Mouse (Mus musculus): ENCODE measurements around the gene 1810062G17Rik. TPM values are rescaled to one million over a fixed set of nuclear protein-coding genes. Genes with fewer than 3 reads are reported as not detected.

Gene 1810062G17Rik
- polyA plus RNA-seq, 2 experiments = 2.0 TPM

DNA sequence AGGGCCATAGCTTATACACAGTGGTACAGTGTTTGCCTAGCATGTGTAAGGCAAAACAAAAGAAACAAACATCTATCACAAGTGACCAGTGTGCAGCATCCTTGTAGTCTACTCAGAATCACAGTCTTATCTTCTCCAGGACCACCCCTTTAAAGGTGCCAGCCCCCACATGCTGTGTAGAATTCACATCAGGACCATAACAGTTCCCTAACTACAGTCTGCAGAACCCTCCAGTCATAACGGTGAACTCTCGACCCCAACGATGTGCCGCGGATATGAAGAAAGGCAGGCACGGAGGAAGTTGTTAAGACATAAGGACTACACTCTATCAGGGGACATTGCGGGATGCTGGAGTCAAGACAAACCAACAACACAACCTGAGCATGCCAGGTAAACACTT lies 23.7 kb downstream of the 1810062G17Rik start:
- H3K4me3 ChIP-seq (replicated peaks; ENCODE audit: low read length) = no peak overlapping the region
- DNase-seq (ENCODE audit: low spot score) (no peak), ATAC-seq (ENCODE audit: low FRiP score, low read depth) (no peak)
- no peak overlapping the region for H3K9ac ChIP-seq (ENCODE audit: low read depth, low read length, severe bottlenecking)
- no peaks in the 10 kb centered on the region for H3K27me3 ChIP-seq (ENCODE audit: control insufficient read depth, insufficient read depth, low read length)
- no peak overlapping the region for H3K27ac ChIP-seq (replicated peaks; ENCODE audit: low read depth, low read length)
- no peaks in the 10 kb centered on the region for H3K36me3 ChIP-seq (ENCODE audit: control insufficient read depth, insufficient read depth, low read length)
- H3K9me3 ChIP-seq (ENCODE audit: control insufficient read depth, low read length) = no peaks in the 10 kb centered on the region
- no peak for TF ChIP-seq POLR2A (IDR thresholded peaks at IDR 0.05; ENCODE audit: borderline replicate concordance, extremely low read depth, insufficient read depth, insufficient read length)
- H3K4me2 ChIP-seq (replicated peaks; ENCODE audit: low read depth, low read length, severe bottlenecking) = no peak overlapping the region
- WGBS = 89% methylated on average over 7 of the region's 7 CpGs
- peaks cover 6% of the 10 kb centered on the region; the same call in 1 of the 2 replicates for H3K4me1 ChIP-seq (ENCODE audit: control insufficient read depth, insufficient read depth, low read length)

DNA sequence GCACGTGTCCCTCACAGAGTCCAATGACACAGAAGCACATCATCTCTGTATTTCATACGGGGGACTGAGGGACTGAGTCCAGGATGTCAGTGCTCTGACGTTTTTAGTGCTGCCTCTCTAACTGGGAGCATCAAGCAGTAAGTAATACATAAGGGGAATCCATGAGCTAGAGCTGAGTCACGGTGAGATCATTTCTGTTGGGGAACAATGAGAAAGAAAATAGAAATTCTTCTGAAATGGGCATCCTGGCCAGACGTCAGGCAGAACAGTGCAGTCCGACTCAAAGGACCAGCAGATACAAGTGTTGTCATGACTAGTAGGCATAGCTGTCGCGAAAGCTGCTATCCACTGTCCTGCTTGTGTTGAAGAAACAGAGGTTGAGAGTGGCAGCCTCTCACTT lies 25.2 kb downstream of the 1810062G17Rik start:
- TF ChIP-seq POLR2A (IDR thresholded peaks at IDR 0.05; ENCODE audit: borderline replicate concordance, extremely low read depth, insufficient read depth, insufficient read length) = no peak
- Histone ChIP-seq H3K9me3 (ENCODE audit: control insufficient read depth, low read length) (no peaks in the 10 kb centered on the region), H3K4me1 (ENCODE audit: control insufficient read depth, insufficient read depth, low read length) (peaks cover 4% of the 10 kb centered on the region; the same call in 1 of the 2 replicates), H3K27ac (replicated peaks; ENCODE audit: low read depth, low read length) (no peak overlapping the region), H3K9ac (ENCODE audit: low read depth, low read length, severe bottlenecking) (no peak overlapping the region), H3K27me3 (ENCODE audit: control insufficient read depth, insufficient read depth, low read length) (no peaks in the 10 kb centered on the region), H3K4me3 (replicated peaks; ENCODE audit: low read length) (no peak overlapping the region), H3K36me3 (ENCODE audit: control insufficient read depth, insufficient read depth, low read length) (no peaks in the 10 kb centered on the region), H3K4me2 (replicated peaks; ENCODE audit: low read depth, low read length, severe bottlenecking) (no peak overlapping the region)
- DNase-seq (ENCODE audit: low spot score) (no peak), ATAC-seq (ENCODE audit: low FRiP score, low read depth) (no peak)
- 83% methylated on average over 8 of the region's 8 CpGs for WGBS

GRCm38 (mm10) chr3:36501546-36501945 lies 25.8 kb downstream of the 1810062G17Rik start:
- Histone ChIP-seq H3K4me1 (ENCODE audit: control insufficient read depth, insufficient read depth, low read length) (peaks cover 2% of the 10 kb centered on the region; the same call in 1 of the 2 replicates), H3K9me3 (ENCODE audit: control insufficient read depth, low read length) (no peaks in the 10 kb centered on the region), H3K36me3 (ENCODE audit: control insufficient read depth, insufficient read depth, low read length) (no peaks in the 10 kb centered on the region), H3K27ac (replicated peaks; ENCODE audit: low read depth, low read length) (no peak overlapping the region), H3K9ac (ENCODE audit: low read depth, low read length, severe bottlenecking) (no peak overlapping the region), H3K4me2 (replicated peaks; ENCODE audit: low read depth, low read length, severe bottlenecking) (no peak overlapping the region), H3K27me3 (ENCODE audit: control insufficient read depth, insufficient read depth, low read length) (no peaks in the 10 kb centered on the region), H3K4me3 (replicated peaks; ENCODE audit: low read length) (no peak overlapping the region)
- WGBS = 82% methylated on average over 7 of the region's 7 CpGs
- TF ChIP-seq POLR2A (IDR thresholded peaks at IDR 0.05; ENCODE audit: borderline replicate concordance, extremely low read depth, insufficient read depth, insufficient read length) = no peak
- no peak for ATAC-seq (ENCODE audit: low FRiP score, low read depth)
- no peak for DNase-seq (ENCODE audit: low spot score)

DNA sequence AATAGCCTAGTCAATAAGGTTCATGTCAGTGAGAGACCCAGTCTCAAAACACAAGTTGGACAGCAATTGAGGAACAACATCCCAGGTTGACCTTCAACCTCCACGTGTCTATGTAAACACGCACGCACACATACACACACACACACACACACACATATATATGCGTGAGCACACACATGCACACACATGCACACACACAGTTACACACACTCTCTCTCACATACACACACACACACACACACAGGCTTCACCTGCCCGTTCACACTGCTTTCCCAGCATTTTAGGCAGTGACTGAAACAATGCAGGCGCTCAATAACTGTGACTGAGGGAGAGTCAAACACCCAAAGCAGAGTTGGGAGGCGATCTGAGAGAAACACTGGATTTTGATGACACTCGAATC lies 29.6 kb downstream of the 1810062G17Rik start:
- no peaks in the 10 kb centered on the region for H3K4me1 ChIP-seq (ENCODE audit: control insufficient read depth, insufficient read depth, low read length)
- 83% methylated on average over 8 of the region's 8 CpGs for WGBS
- H3K36me3 ChIP-seq (ENCODE audit: control insufficient read depth, insufficient read depth, low read length) = no peaks in the 10 kb centered on the region
- TF ChIP-seq POLR2A (IDR thresholded peaks at IDR 0.05; ENCODE audit: borderline replicate concordance, extremely low read depth, insufficient read depth, insufficient read length) = no peak
- H3K27ac ChIP-seq (replicated peaks; ENCODE audit: low read depth, low read length) = no peak overlapping the region
- H3K9me3 ChIP-seq (ENCODE audit: control insufficient read depth, low read length) = no peaks in the 10 kb centered on the region
- no peak overlapping the region for H3K9ac ChIP-seq (ENCODE audit: low read depth, low read length, severe bottlenecking)
- ATAC-seq (ENCODE audit: low FRiP score, low read depth) (no peak), DNase-seq (ENCODE audit: low spot score) (no peak)
- no peaks in the 10 kb centered on the region for H3K27me3 ChIP-seq (ENCODE audit: control insufficient read depth, insufficient read depth, low read length)
- H3K4me2 ChIP-seq (replicated peaks; ENCODE audit: low read depth, low read length, severe bottlenecking) = no peak overlapping the region
- no peak overlapping the region for H3K4me3 ChIP-seq (replicated peaks; ENCODE audit: low read length)

- Histone ChIP-seq H3K27ac (replicated peaks; ENCODE audit: low read depth, low read length) (no peak overlapping the region), H3K36me3 (ENCODE audit: control insufficient read depth, insufficient read depth, low read length) (no peaks in the 10 kb centered on the region), H3K4me3 (replicated peaks; ENCODE audit: low read length) (no peak overlapping the region), H3K4me1 (ENCODE audit: control insufficient read depth, insufficient read depth, low read length) (no peaks in the 10 kb centered on the region), H3K4me2 (replicated peaks; ENCODE audit: low read depth, low read length, severe bottlenecking) (no peak overlapping the region), H3K9ac (ENCODE audit: low read depth, low read length, severe bottlenecking) (no peak overlapping the region), H3K27me3 (ENCODE audit: control insufficient read depth, insufficient read depth, low read length) (no peaks in the 10 kb centered on the region), H3K9me3 (ENCODE audit: control insufficient read depth, low read length) (no peaks in the 10 kb centered on the region)
- 71% methylated on average over 10 of the region's 10 CpGs for WGBS
- no peak for DNase-seq (ENCODE audit: low spot score)
- ATAC-seq (ENCODE audit: low FRiP score, low read depth) = no peak
- no peak for TF ChIP-seq POLR2A (IDR thresholded peaks at IDR 0.05; ENCODE audit: borderline replicate concordance, extremely low read depth, insufficient read depth, insufficient read length)
Observed at GRCm38 (mm10) chr3:36505809-36506735, 30.3 kb downstream of the 1810062G17Rik start.

Data from limb, embryonic 14.5 days (tissue).